Mouse (Mus musculus) MN1 (cell line): ENCODE data around the gene Mbd3l1.

Source experiments
- DNase-seq: peaks from one replicate; pipeline ENCODE4 v3.0.0-alpha.2; 2016; ENCODE audit warnings: low spot score

Gene Mbd3l1

DNA sequence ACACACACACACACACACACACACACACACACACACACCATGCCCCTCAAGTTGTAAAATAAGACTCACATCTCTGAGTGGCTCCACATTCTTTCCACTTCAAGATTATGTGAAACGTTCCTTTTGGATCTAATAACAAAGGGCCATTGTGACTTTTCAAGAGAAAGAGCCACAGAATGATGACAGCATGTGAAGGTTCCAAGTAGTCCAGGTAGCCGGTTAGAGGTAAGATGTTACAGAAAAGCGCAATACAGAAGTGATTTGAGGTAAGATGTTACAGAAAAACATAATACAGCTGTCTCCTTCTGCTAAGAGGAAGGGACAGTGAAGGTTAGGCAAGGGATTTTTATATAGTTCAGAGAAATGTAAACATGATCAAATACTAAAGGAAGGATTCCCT lies at the start of gene Mbd3l1, which contains the start of gene Zfp558:
Mbd3l1 (plus strand) TSS at position 192 of the 400 bp plus-strand sequence.
Zfp558 (minus strand) TSS at position 101 of the 400 bp plus-strand sequence.
- DNase-seq, result no peak

DNA sequence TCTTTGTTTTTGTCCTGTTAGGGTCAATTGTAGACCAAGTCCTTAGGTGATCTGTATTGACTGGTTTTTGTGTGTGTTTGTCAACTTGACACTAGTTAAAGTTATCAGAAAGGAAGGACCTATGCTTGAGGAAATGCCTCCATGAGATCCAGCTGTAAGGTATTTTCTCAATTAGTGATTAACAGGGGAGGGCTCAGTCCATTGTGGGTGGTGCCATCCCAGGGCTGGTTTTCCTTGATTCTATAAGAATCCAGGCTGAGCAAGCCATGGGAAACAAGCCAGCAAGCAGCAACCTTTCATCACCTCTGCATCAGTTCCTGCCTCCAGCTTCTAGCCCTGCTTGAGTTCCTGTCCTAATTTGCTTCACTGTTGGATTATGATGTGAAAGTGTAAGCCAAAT lies 47.8 kb upstream of the Mbd3l1 start, which contains the start of gene Mbd3l2:
Mbd3l2 (plus strand) TSS at position 301 of the 400 bp plus-strand sequence.
- DNase-seq, result no peak

DNA sequence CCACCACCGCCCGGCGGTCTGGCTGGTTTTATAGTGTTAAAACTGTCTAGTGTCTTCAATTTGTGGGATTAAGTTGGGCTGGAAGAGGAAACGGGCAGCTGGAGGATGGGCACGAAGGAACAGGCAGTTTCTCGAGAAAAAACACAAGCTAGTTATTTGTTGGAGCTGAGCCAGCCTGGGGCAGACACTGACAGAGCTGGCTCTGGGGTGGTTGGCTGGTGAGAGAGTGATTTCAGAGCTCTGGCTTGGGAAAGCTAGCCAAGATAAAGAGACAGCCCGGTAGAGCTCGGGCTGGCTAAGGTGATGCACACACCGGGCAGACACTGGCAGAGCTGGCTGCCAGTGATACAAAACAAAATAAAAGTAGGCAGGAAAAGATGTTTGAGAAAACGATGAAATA lies 46.5 kb upstream of the Mbd3l1 start:
- peak; percentile 51 for DNase-seq

DNA sequence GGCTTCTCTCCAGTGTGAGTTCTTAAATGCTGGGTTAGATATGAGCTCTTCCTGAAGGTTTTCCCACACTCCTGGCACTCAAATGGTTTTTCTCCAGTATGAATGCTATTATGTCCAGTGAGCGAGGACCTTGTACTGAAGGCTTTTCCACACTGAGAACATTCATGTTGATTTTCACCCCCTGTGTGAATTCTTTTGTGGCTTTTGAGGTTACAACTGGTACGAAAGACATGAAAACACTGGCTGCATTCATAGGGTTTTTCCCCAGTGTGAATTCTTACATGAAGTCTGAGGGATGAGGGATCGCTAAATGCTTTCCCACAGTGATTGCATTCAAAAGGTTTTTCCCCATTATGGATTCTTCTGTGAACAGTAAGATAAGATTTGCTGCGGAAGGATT lies 21.6 kb upstream of the Mbd3l1 start:
- no peak for DNase-seq

DNA sequence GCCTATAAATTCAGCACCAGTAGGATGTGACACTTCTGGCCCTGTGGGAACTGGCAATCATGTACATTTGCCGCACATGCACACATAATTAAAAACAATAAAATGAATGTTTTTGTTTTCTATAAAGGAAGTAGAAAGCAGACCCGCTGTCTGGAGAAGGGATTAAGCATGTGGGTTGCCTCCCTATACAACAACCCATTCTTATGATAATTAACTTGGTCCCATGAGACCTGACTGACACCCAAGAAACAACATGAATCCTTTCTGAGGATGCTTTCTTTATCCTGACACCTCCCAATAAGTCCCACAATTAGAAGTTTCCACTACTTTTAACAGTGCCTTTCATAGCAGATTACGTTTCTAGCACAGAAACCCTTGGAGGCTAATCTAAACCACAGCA lies 10.8 kb upstream of the Mbd3l1 start:
- DNase-seq, result no peak

DNA sequence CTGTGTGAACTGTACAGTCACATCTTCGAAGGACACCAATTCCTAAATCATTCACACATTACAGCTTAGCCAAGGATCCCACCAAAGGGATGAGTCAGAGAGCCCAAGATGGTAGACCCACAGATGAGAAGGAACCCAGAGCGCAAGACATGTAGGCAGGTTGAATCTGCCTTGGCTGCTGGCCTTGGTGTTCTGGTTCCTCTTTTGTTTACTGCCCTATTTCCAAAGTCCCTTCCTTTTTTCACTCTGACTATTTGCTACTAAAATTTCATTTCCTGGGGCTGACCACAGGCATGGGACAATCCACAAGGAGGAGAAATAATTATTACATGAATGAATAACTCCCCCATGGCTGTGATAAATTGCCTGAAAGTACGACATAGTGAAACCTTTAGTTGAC lies 10.2 kb upstream of the Mbd3l1 start:
- no peak for DNase-seq

DNA sequence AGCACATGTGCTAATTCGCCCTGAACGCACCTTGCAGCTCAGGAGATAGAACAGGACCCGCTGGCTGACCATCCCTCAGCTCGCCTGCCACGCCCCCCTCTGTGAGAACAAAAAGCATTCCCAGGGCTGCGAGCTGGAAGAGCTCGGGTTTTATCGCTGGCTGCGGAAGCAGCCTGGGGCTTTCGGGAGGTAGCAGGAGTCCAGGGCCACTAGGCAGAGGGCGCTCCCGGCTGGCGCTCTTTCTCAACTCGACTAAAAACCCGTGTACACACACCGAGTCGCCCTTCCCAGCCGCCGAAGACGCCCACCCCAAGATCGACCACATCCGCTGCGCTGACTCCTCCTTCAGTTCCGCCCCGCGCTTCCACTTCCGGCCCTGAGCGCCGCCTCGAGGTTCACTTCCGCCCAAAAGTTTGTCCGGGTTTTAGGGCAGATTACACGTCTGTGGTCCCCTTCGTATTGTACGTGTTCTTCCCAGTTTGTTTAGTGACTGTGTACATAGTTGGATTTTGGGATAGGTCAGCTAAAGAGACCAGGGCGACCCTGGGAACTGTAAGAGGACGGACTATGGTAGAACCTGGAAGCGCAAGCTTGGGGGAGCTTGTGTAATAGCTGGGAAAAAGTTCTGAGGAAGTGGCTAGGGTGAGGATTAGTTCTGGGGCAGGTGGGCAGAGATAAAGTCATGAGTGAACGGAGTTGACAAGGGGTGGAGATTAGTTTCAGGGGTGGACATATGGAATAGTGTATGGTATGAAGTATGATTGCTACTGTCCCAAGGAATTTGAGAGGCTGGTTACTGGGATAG lies 4.6 kb upstream of the Mbd3l1 start:
- DNase-seq, result peak; percentile 76

DNA sequence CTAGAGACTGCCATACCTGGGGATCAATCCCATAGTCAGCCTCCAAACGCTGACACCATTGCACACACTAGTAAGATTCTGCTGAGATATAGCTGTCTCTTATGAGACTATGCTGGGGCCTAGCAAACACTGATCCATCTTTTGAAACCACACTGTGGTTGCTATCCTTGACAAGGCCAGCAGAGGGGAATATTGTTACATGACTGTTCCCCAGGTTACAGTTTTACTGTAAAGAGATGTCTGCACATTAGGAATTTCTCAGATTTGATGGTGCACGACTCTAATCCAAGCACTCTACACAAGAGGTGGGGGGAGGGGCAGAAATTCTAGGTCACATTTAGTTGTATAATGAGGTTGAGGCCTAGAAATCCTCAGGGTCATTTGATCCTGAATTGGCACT lies 29.9 kb downstream of the Mbd3l1 start:
- DNase-seq, result no peak
